Mouse (Mus musculus): ENCODE data around the gene Armc10. TPM values are rescaled to one million over a fixed set of nuclear protein-coding genes. Genes with fewer than 3 reads are reported as not detected.
"Not testable (repeated sequence)": the region's sequence is repeated elsewhere in the genome, so short reads cannot be mapped to it uniquely, and the experiment has no call there.

Armc10 gene
- polyA plus RNA-seq, 1 experiment = 74.3 TPM

DNA sequence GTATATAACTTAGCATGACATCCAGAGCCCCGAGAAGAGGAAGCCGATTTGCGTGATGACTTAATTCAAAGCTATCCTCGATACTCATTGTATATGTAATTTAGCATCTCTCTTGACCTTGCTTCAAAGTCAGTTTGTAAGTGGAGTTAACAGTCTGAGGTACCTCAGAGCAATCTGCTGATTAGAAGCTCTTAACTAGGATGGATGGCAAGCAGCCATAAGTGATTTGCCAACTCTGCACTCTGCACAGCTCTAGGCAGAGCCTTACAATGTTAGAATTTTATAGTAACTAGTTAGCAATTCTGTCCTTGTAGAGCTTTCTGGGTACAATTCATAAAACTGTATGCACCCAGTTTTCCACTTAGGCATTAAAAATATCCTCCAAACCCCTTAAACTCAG lies 60.9 kb downstream of the Armc10 start:
- H3K4me1 ChIP-seq (ENCODE audit: control insufficient read depth, insufficient read depth, low read length) = no peaks in the 10 kb centered on the region
- H3K9ac ChIP-seq (ENCODE audit: low read depth, poor library complexity, severe bottlenecking) = no peak overlapping the region
- H3K27ac ChIP-seq (ENCODE audit: insufficient read depth, low read length) = no peak overlapping the region
- H3K9me3 ChIP-seq (replicated peaks; ENCODE audit: control insufficient read depth, insufficient read depth, low read length, poor library complexity, severe bottlenecking) = peaks cover 2% of the 10 kb centered on the region; the same call in 1 of the 2 replicates
- no peaks in the 10 kb centered on the region for H3K36me3 ChIP-seq (ENCODE audit: control insufficient read depth, insufficient read depth, low read length, poor library complexity, severe bottlenecking)
- no peak overlapping the region for H3K4me3 ChIP-seq (ENCODE audit: low read depth, low read length)
- TF ChIP-seq EP300 (IDR thresholded peaks at IDR 0.05; ENCODE audit: insufficient read depth, low read depth, low read length) (no peak), CTCF (IDR thresholded peaks at IDR 0.05; ENCODE audit: low read depth, low read length) (no peak), POLR2A (IDR thresholded peaks at IDR 0.05; ENCODE audit: insufficient read depth, low read length) (no peak)
- H3K27me3 ChIP-seq (ENCODE audit: control insufficient read depth, insufficient read depth, low read length, poor library complexity, severe bottlenecking) = no peaks in the 10 kb centered on the region; the same call in 1 of the 2 replicates

DNA sequence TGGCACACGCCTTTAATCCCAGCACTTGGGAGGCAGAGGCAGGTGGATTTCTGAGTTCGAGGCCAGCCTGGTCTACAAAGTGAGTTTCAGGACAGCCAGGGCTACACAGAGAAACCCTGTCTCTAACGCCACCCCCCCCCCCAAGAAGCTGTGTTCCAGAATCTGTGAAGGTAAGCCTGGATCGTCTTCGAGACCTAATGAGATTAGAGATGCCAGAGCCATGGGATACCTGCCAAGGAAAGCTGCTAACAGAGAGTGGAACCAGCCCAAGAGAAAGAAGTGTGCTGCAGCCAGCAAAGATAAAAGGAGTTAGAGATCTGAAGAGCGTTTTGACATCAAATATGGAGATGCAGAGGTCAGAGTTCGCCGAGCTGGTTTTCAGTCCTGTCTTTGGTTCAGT lies 62.4 kb downstream of the Armc10 start:
- H3K36me3 ChIP-seq (ENCODE audit: control insufficient read depth, insufficient read depth, low read length, poor library complexity, severe bottlenecking); H3K4me1 ChIP-seq (ENCODE audit: control insufficient read depth, insufficient read depth, low read length); H3K27me3 ChIP-seq (ENCODE audit: control insufficient read depth, insufficient read depth, low read length, poor library complexity, severe bottlenecking); H3K27ac ChIP-seq (ENCODE audit: insufficient read depth, low read length); H3K9me3 ChIP-seq (replicated peaks; ENCODE audit: control insufficient read depth, insufficient read depth, low read length, poor library complexity, severe bottlenecking); H3K9ac ChIP-seq (ENCODE audit: low read depth, poor library complexity, severe bottlenecking); H3K4me3 ChIP-seq (ENCODE audit: low read depth, low read length): not testable (repeated sequence)

Other genes with a start within 250 kb of the Armc10 start
- not detected in 2 replicates for gene Ccdc146, start 221.1 kb upstream of the Armc10 start, polyA plus RNA-seq (2011; ENCODE audit: insufficient read depth, insufficient read length, low read depth, missing spikeins)
- 21.4 and 22.9 TPM in 2 replicates for gene Fam185a, start 220.9 kb upstream of the Armc10 start, polyA plus RNA-seq (2011; ENCODE audit: insufficient read depth, insufficient read length, low read depth, missing spikeins)
- gene Lrrc17, start 102.3 kb upstream of the Armc10 start, polyA plus RNA-seq (2011; ENCODE audit: insufficient read depth, insufficient read length, low read depth, missing spikeins) = 0.73 TPM in 1 of 2 replicates, not detected in the other
- not detected in 2 replicates for gene Fbxl13, start 179 bp upstream of the Armc10 start, polyA plus RNA-seq (2011; ENCODE audit: insufficient read depth, insufficient read length, low read depth, missing spikeins)
- gene Napepld, start 55.6 kb downstream of the Armc10 start, polyA plus RNA-seq (2011; ENCODE audit: insufficient read depth, insufficient read length, low read depth, missing spikeins) = 6.4 and 7.0 TPM in 2 replicates
- 107 and 111 TPM in 2 replicates for gene Pmpcb, start 91.3 kb downstream of the Armc10 start, polyA plus RNA-seq (2011; ENCODE audit: insufficient read depth, insufficient read length, low read depth, missing spikeins)
- gene Dnajc2, start 139.4 kb downstream of the Armc10 start, polyA plus RNA-seq (2011; ENCODE audit: insufficient read depth, insufficient read length, low read depth, missing spikeins) = 113 and 119 TPM in 2 replicates
- 137 TPM in 2 replicates for gene Psmc2, start 139.5 kb downstream of the Armc10 start, polyA plus RNA-seq (2011; ENCODE audit: insufficient read depth, insufficient read length, low read depth, missing spikeins)
- gene Slc26a5, start 219.8 kb downstream of the Armc10 start, polyA plus RNA-seq (2011; ENCODE audit: insufficient read depth, insufficient read length, low read depth, missing spikeins) = not detected in 2 replicates

Data from ES-Bruce4 (cell line).